ENCODE assay signal across 14 mouse cellular contexts in genomic region chr1:182849556-182849955, GRCm38 (mm10).
DNase-seq lines count a peak whose midpoint lies in the region; ATAC-seq lines count a peak whose summit lies in the region.
"Had no signal": no experiment of that assay in that cellular context is flagged by ENCODE, and none has a peak within 500 bp of the region (broad histone marks: within the 10 kb centered on the region; RNA-seq: fewer than 3 reads in every experiment).

No protein-coding gene starts in this region.

- H3K4me2 ChIP-seq in hindbrain, embryonic 11.5 days (replicated peaks; ENCODE audit: low read depth, low read length) = no peak overlapping the region
- peak overlapping the region; percentile 23 for H3K4me2 ChIP-seq in neural tube, embryonic 12.5 days (replicated peaks)
- no peak overlapping the region for H3K4me2 ChIP-seq in hindbrain, embryonic 16.5 days (ENCODE audit: low read length)
- peak overlapping the region; percentile 22 for H3K4me2 ChIP-seq in neural tube, embryonic 15.5 days
- H3K4me2 ChIP-seq: embryonic facial prominence, embryonic 13.5 days; forebrain, embryonic 13.5 days; intestine, embryonic 15.5 days; lung, embryonic 15.5 days had no signal

- ATAC-seq in hindbrain, embryonic 11.5 days (ENCODE audit: low FRiP score) = no peak; the same call in 1 of the 2 replicates
- 0 out of 2 replicates have a peak, but pooled peaks have one; percentile 25 for ATAC-seq in neural tube, embryonic 12.5 days (ENCODE audit: low FRiP score, low read depth)
- ATAC-seq in hindbrain, embryonic 16.5 days = peak; percentile 78
- peak; percentile 75 for ATAC-seq in neural tube, embryonic 15.5 days (ENCODE audit: low FRiP score)
- no peak for ATAC-seq in erythroblast, adult 5-6 weeks (replicated peaks; ENCODE audit: low FRiP score, poor library complexity, severe bottlenecking)
- ATAC-seq: forebrain, embryonic 13.5 days; intestine, embryonic 15.5 days had no signal

- no peak overlapping the region for H3K9ac ChIP-seq in hindbrain, embryonic 11.5 days (ENCODE audit: low read depth, low read length)
- no peak overlapping the region for H3K9ac ChIP-seq in neural tube, embryonic 12.5 days
- peak overlapping the region; percentile 31; the same call in 1 of the 2 replicates for H3K9ac ChIP-seq in hindbrain, embryonic 16.5 days (ENCODE audit: low read depth, low read length)
- no peak overlapping the region for H3K9ac ChIP-seq in neural tube, embryonic 15.5 days (replicated peaks)
- H3K9ac ChIP-seq: embryonic facial prominence, embryonic 13.5 days; forebrain, embryonic 13.5 days; intestine, embryonic 15.5 days; lung, embryonic 15.5 days had no signal

- 74% methylated on average over 12 of the region's 12 CpGs for WGBS in hindbrain, embryonic 11.5 days
- 82% methylated on average over 12 of the region's 12 CpGs for WGBS in hindbrain, embryonic 10.5 days
- 57% methylated on average over 12 of the region's 12 CpGs for WGBS in neural tube, embryonic 12.5 days
- 43% methylated on average over 12 of the region's 12 CpGs for WGBS in hindbrain, embryonic 16.5 days
- 25% methylated on average over 12 of the region's 12 CpGs for WGBS in neural tube, embryonic 15.5 days

- 0 out of 2 replicates have a peak overlapping the region, but pooled peaks have one; percentile 45 for H3K27ac ChIP-seq in hindbrain, embryonic 11.5 days (ENCODE audit: low read depth, low read length)
- H3K27ac ChIP-seq in hindbrain, embryonic 10.5 days = no peak overlapping the region
- H3K27ac ChIP-seq in neural tube, embryonic 12.5 days = no peak overlapping the region; the same call in 1 of the 2 replicates
- H3K27ac ChIP-seq in hindbrain, embryonic 16.5 days (ENCODE audit: low read depth, low read length) = peak overlapping the region; percentile 51
- peak overlapping the region; percentile 70 for H3K27ac ChIP-seq in neural tube, embryonic 15.5 days (replicated peaks)
- H3K27ac ChIP-seq: embryonic facial prominence, embryonic 13.5 days; forebrain, embryonic 13.5 days; intestine, embryonic 15.5 days; lung, embryonic 15.5 days had no signal

- DNase-seq in hindbrain, embryonic 11.5 days (ENCODE audit: low spot score) = no peak
- no peak for DNase-seq in hindbrain, embryonic 10.5 days (ENCODE audit: low spot score)
- DNase-seq in neural tube, embryonic 10.5 days (ENCODE audit: extremely low spot score, low spot score) = no peak
- DNase-seq: cerebellum, adult 11-12 months; gastrocnemius, postnatal 25 days; layer of hippocampus, postnatal 36 days had no signal

- H3K36me3 ChIP-seq in hindbrain, embryonic 11.5 days (ENCODE audit: control insufficient read depth, insufficient read depth, low read length) = no peaks in the 10 kb centered on the region
- H3K36me3 ChIP-seq in hindbrain, embryonic 10.5 days = no peaks in the 10 kb centered on the region
- H3K36me3 ChIP-seq in neural tube, embryonic 12.5 days = no peaks in the 10 kb centered on the region
- no peaks in the 10 kb centered on the region for H3K36me3 ChIP-seq in hindbrain, embryonic 16.5 days (ENCODE audit: control insufficient read depth, insufficient read depth, low read length)
- H3K36me3 ChIP-seq in neural tube, embryonic 15.5 days = no peaks in the 10 kb centered on the region
- H3K36me3 ChIP-seq: embryonic facial prominence, embryonic 13.5 days; intestine, embryonic 15.5 days; lung, embryonic 15.5 days had no signal

- no peaks in the 10 kb centered on the region for H3K9me3 ChIP-seq in hindbrain, embryonic 11.5 days (ENCODE audit: control insufficient read depth, low read length)
- H3K9me3 ChIP-seq in hindbrain, embryonic 10.5 days = no peaks in the 10 kb centered on the region
- H3K9me3 ChIP-seq in neural tube, embryonic 12.5 days = no peaks in the 10 kb centered on the region
- H3K9me3 ChIP-seq in hindbrain, embryonic 16.5 days (ENCODE audit: control insufficient read depth, low read length) = no peaks in the 10 kb centered on the region
- H3K9me3 ChIP-seq in neural tube, embryonic 15.5 days (replicated peaks) = no peaks in the 10 kb centered on the region
- H3K9me3 ChIP-seq: embryonic facial prominence, embryonic 13.5 days; forebrain, embryonic 13.5 days; intestine, embryonic 15.5 days; lung, embryonic 15.5 days had no signal

- H3K4me3 ChIP-seq in hindbrain, embryonic 11.5 days (ENCODE audit: low read depth, low read length) = no peak overlapping the region
- H3K4me3 ChIP-seq in hindbrain, embryonic 10.5 days = no peak overlapping the region
- no peak overlapping the region for H3K4me3 ChIP-seq in neural tube, embryonic 12.5 days
- H3K4me3 ChIP-seq in hindbrain, embryonic 16.5 days (ENCODE audit: low read length) = no peak overlapping the region
- H3K4me3 ChIP-seq in neural tube, embryonic 15.5 days (replicated peaks) = no peak overlapping the region
- H3K4me3 ChIP-seq: embryonic facial prominence, embryonic 13.5 days; forebrain, embryonic 13.5 days; intestine, embryonic 15.5 days; lung, embryonic 15.5 days had no signal

- no peaks in the 10 kb centered on the region for H3K4me1 ChIP-seq in hindbrain, embryonic 11.5 days (replicated peaks; ENCODE audit: control insufficient read depth, insufficient read depth, low read length)
- peaks cover 21% of the 10 kb centered on the region for H3K4me1 ChIP-seq in hindbrain, embryonic 10.5 days (replicated peaks)
- H3K4me1 ChIP-seq in neural tube, embryonic 12.5 days = peaks cover 4% of the 10 kb centered on the region
- peaks cover 4% of the 10 kb centered on the region for H3K4me1 ChIP-seq in hindbrain, embryonic 16.5 days (ENCODE audit: control insufficient read depth, insufficient read depth, low read depth, low read length)
- peaks cover 26% of the 10 kb centered on the region for H3K4me1 ChIP-seq in neural tube, embryonic 15.5 days
- H3K4me1 ChIP-seq: intestine, embryonic 15.5 days; lung, embryonic 15.5 days had no signal

- H3K27me3 ChIP-seq in hindbrain, embryonic 11.5 days (ENCODE audit: control insufficient read depth, insufficient read depth, low read length) = no peaks in the 10 kb centered on the region
- H3K27me3 ChIP-seq in hindbrain, embryonic 10.5 days (ENCODE audit: insufficient read depth, poor library complexity, severe bottlenecking) = no peaks in the 10 kb centered on the region
- no peaks in the 10 kb centered on the region for H3K27me3 ChIP-seq in neural tube, embryonic 12.5 days (replicated peaks)
- H3K27me3 ChIP-seq in hindbrain, embryonic 16.5 days (replicated peaks; ENCODE audit: control insufficient read depth, insufficient read depth, low read length) = no peaks in the 10 kb centered on the region
- H3K27me3 ChIP-seq in neural tube, embryonic 15.5 days (replicated peaks) = no peaks in the 10 kb centered on the region
- H3K27me3 ChIP-seq: embryonic facial prominence, embryonic 13.5 days; forebrain, embryonic 13.5 days; intestine, embryonic 15.5 days; lung, embryonic 15.5 days had no signal

Comparison
In these comparisons a context has a peak if more than half of its experiments do, and no peak if none do; other contexts are left out.
1. ATAC-seq: peak in neural tube, embryonic 12.5 days (single experiment), hindbrain, embryonic 16.5 days (single experiment) and neural tube, embryonic 15.5 days (single experiment); none in hindbrain, embryonic 11.5 days (single experiment) and erythroblast, adult 5-6 weeks (single experiment).
2. H3K27ac ChIP-seq: peak in hindbrain, embryonic 11.5 days (single experiment), hindbrain, embryonic 16.5 days (single experiment) and neural tube, embryonic 15.5 days (single experiment); none in hindbrain, embryonic 10.5 days (single experiment) and neural tube, embryonic 12.5 days (single experiment).
3. H3K4me2 ChIP-seq: peak in neural tube, embryonic 12.5 days (single experiment) and neural tube, embryonic 15.5 days (single experiment); none in hindbrain, embryonic 11.5 days (single experiment) and hindbrain, embryonic 16.5 days (single experiment).